Mouse (Mus musculus) gastrocnemius, postnatal 4 days (tissue): ENCODE data around the gene Rcan3. TPM values are rescaled to one million over a fixed set of nuclear protein-coding genes. Genes with fewer than 3 reads are reported as not detected.

Experiments
- microRNA-seq: library from miRNA; unstranded; fragments of <30 nt; microRNA quantifications from one replicate; pipeline ENCODE4 v1.2.0, GENCODE M21; 2021
- total RNA-seq, 2 experiments: library from RNA; stranded (reverse); gene quantifications; 2 replicates each; pipeline ENCODE4 v1.2.3; 2021

Gene Rcan3
- total RNA-seq, 2 experiments from 2014 or later, result 17.3 to 17.9 TPM

Small RNA genes within 50 kb of the gene (microRNA-seq; reads per million reads assigned to microRNA genes)
- gene Mir700, result 81.0 reads per million, percentile 47 among the genes with 10 or more reads in this experiment

Other genes with a start within 250 kb of the Rcan3 start
- 100 to 1,000 TPM; 109 to 115 TPM for gene Clic4, start 161.0 kb downstream of the Rcan3 start, total RNA-seq
- 100 to 1,000 TPM; 107 to 123 TPM for gene Srrm1, start 80.5 kb downstream of the Rcan3 start, total RNA-seq
- gene Ncmap, start 35.6 kb downstream of the Rcan3 start, total RNA-seq, result 1 to 10 TPM; 7.5 to 9.9 TPM
- not detected for gene Stpg1, start 60.9 kb upstream of the Rcan3 start, total RNA-seq
- 1 to 10 TPM; 5.5 to 6.5 TPM for gene Nipal3, start 61.2 kb upstream of the Rcan3 start, total RNA-seq
- gene Grhl3, start 139.8 kb upstream of the Rcan3 start, total RNA-seq, result under 1 TPM; 0.10 to 0.18 TPM